Mouse (Mus musculus) lung, postnatal 0 days (tissue): ENCODE measurements at regions not wholly inside any gene's neighbourhood (a gene's known extent, or its start where the extent isn't known, plus 50 kb on each side); places are given as distances from the start of the nearest gene placed in this dataset.
"Not testable (repeated sequence)": the region's sequence is repeated elsewhere in the genome, so short reads cannot be mapped to it uniquely, and the experiment has no call there.

Source experiments
- ATAC-seq: fragments of 200-750 bp; cut with Nextera tagmentation; 2 replicates; pipeline ENCODE4 v1.8.0; 2017; ENCODE audit warnings: moderate library complexity
- DNase-seq: peaks from one replicate; pipeline ENCODE4 v3.0.0-alpha.2; 2016; ENCODE audit warnings: low spot score
- H3K27ac ChIP-seq: fragments of 300-500 bp; sonication (generic); 2 replicates; pipeline ENCODE4 v1.5.1; 2014; ENCODE audit warnings: antibody characterized with exemption, mild to moderate bottlenecking, low read length, mixed read lengths
- H3K27me3 ChIP-seq: fragments of 300-500 bp; sonication (generic); replicated peaks from 2 replicates; pipeline ENCODE4 v1.6.1; 2014; ENCODE audit warnings: low read length, mixed read lengths; ENCODE audit not compliant: insufficient read depth
- H3K36me3 ChIP-seq: fragments of 300-500 bp; sonication (generic); 2 replicates; pipeline ENCODE4 v1.6.1; 2014; ENCODE audit warnings: low read length, mixed read lengths; ENCODE audit not compliant: insufficient read depth
- H3K4me1 ChIP-seq: fragments of 300-500 bp; sonication (generic); 2 replicates; pipeline ENCODE4 v1.6.1; 2014; ENCODE audit warnings: antibody characterized with exemption, low read depth, low read length, mixed read lengths; ENCODE audit not compliant: insufficient read depth
- H3K4me2 ChIP-seq: fragments of 300-500 bp; sonication (generic); replicated peaks from 2 replicates; pipeline ENCODE4 v1.6.1; 2014; ENCODE audit warnings: low read depth, mild to moderate bottlenecking, low read length, moderate library complexity, mixed read lengths
- H3K4me3 ChIP-seq: fragments of 300-500 bp; sonication (generic); 2 replicates; pipeline ENCODE4 v1.5.1; 2014; ENCODE audit warnings: low read depth, low read length
- H3K9ac ChIP-seq: fragments of 300-500 bp; sonication (generic); replicated peaks from 2 replicates; pipeline ENCODE4 v1.6.1; 2014; ENCODE audit warnings: low read depth, mild to moderate bottlenecking
- H3K9me3 ChIP-seq: fragments of 300-500 bp; sonication (generic); 2 replicates; pipeline ENCODE4 v1.6.1; 2016; ENCODE audit warnings: low read length, mixed read lengths
- CTCF ChIP-seq: IDR thresholded peaks from 2 replicates; pipeline ENCODE4 v1.5.1; 2016; ENCODE audit warnings: antibody characterized with exemption, mild to moderate bottlenecking
- EP300 ChIP-seq: IDR thresholded peaks from 2 replicates; pipeline ENCODE4 v1.6.1; 2016; ENCODE audit warnings: antibody characterized with exemption, mild to moderate bottlenecking, control low read depth
- WGBS: fragments of 180-500 bp; shearing (Covaris S2); extraction: QIAGEN DNeasy Blood & Tissue Kit; methylation state at CpG from one replicate; pipeline ENCODE4 v1.1.7; 2014; 5-methylcytosine and 5-hydroxymethylcytosine counted together

- DNase-seq (no peak), ATAC-seq (no peak)
- no peaks in the 10 kb centered on the region for H3K36me3 ChIP-seq
- no peak overlapping the region for H3K4me3 ChIP-seq
- no peaks in the 10 kb centered on the region for H3K9me3 ChIP-seq
- H3K9ac ChIP-seq, result no peak overlapping the region
- WGBS, result 41% methylated on average over 6 of the region's 6 CpGs
- H3K4me1 ChIP-seq, result no peaks in the 10 kb centered on the region
- no peak overlapping the region for H3K27ac ChIP-seq
- no peaks in the 10 kb centered on the region for H3K27me3 ChIP-seq
- TF ChIP-seq CTCF (no peak), EP300 (no peak)
- no peak overlapping the region for H3K4me2 ChIP-seq
These were observed 449.9 kb upstream of the Pdcd1 start for GRCm38 (mm10) chr1:94502066-94502861.

- no peaks in the 10 kb centered on the region for H3K27me3 ChIP-seq
- no peaks in the 10 kb centered on the region for H3K4me1 ChIP-seq
- ATAC-seq (no peak), DNase-seq (no peak)
- no peak overlapping the region for H3K27ac ChIP-seq
- H3K9me3 ChIP-seq, result no peaks in the 10 kb centered on the region
- H3K4me3 ChIP-seq, result no peak overlapping the region
- no peak overlapping the region for H3K9ac ChIP-seq
- no peak for TF ChIP-seq EP300
- no peak for TF ChIP-seq CTCF
- H3K36me3 ChIP-seq, result no peaks in the 10 kb centered on the region
- 82% methylated on average over 2 of the region's 2 CpGs for WGBS
- H3K4me2 ChIP-seq, result no peak overlapping the region
These were observed 444.6 kb upstream of the Pdcd1 start for GRCm38 (mm10) chr1:94496992-94497391.

DNA sequence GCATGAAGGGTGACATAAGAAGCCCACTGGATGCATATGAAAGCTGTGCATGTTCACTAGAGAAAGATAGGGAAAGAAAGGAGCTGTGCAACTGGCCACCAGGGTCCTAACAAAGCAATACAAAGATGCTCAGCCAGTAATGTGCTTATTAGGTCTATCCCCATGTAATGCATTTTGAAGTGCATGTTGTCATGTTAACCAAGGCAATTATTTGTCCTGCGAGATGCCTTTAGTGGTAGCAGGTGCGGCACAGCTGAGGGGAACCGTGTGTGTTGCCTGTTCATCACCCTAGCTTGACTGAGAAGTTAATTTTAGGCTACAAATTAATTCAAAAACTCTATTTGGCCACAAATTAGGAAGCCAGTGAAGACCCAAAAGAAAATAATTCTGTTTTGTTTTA, 444.0 kb upstream of the Pdcd1 start:
- Histone ChIP-seq H3K9me3 (no peaks in the 10 kb centered on the region), H3K27ac (no peak overlapping the region), H3K4me2 (no peak overlapping the region), H3K27me3 (no peaks in the 10 kb centered on the region), H3K4me1 (no peaks in the 10 kb centered on the region), H3K9ac (no peak overlapping the region), H3K36me3 (no peaks in the 10 kb centered on the region), H3K4me3 (no peak overlapping the region)
- ATAC-seq, result no peak
- no peak for DNase-seq
- TF ChIP-seq CTCF (no peak), EP300 (no peak)
- 87% methylated on average over 3 of the region's 3 CpGs for WGBS

- TF ChIP-seq EP300 (no peak), CTCF (no peak)
- H3K4me2 ChIP-seq, result no peak overlapping the region
- no peak overlapping the region for H3K4me3 ChIP-seq
- ATAC-seq, result no peak
- H3K9me3 ChIP-seq, result no peaks in the 10 kb centered on the region
- H3K27me3 ChIP-seq, result no peaks in the 10 kb centered on the region
- no peak overlapping the region for H3K9ac ChIP-seq
- WGBS, result 71% methylated on average over 3 of the region's 3 CpGs
- DNase-seq, result no peak
- no peak overlapping the region for H3K27ac ChIP-seq
- no peaks in the 10 kb centered on the region for H3K4me1 ChIP-seq
- no peaks in the 10 kb centered on the region for H3K36me3 ChIP-seq
These were observed 434.7 kb upstream of the Pdcd1 start for GRCm38 (mm10) chr1:94487062-94487461.

GRCm38 (mm10) chr1:94469834-94470233, 417.5 kb upstream of the Pdcd1 start:
- H3K9me3 ChIP-seq, result not testable (repeated sequence)
- peak; percentile 100 for ATAC-seq

GRCm38 (mm10) chr1:94423731-94424130, 371.4 kb upstream of the Pdcd1 start:
- TF ChIP-seq EP300, result no peak
- no peak for TF ChIP-seq CTCF
- H3K9me3 ChIP-seq, result no peaks in the 10 kb centered on the region
- no peaks in the 10 kb centered on the region for H3K27me3 ChIP-seq
- no peaks in the 10 kb centered on the region for H3K4me1 ChIP-seq
- 85% methylated on average over 2 of the region's 2 CpGs for WGBS
- no peak overlapping the region for H3K4me3 ChIP-seq
- H3K27ac ChIP-seq, result no peak overlapping the region
- ATAC-seq (no peak), DNase-seq (no peak)
- H3K36me3 ChIP-seq, result no peaks in the 10 kb centered on the region
- no peak overlapping the region for H3K9ac ChIP-seq
- H3K4me2 ChIP-seq, result no peak overlapping the region

More at GRCm38 (mm10) chr1:94469834-94470233, 417.5 kb upstream of the Pdcd1 start:
- WGBS, result 95% methylated on average over 18 of the region's 18 CpGs
- not testable (repeated sequence) for H3K4me3 ChIP-seq, H3K4me1 ChIP-seq, H3K27me3 ChIP-seq, DNase-seq, H3K4me2 ChIP-seq, H3K36me3 ChIP-seq, H3K27ac ChIP-seq, H3K9ac ChIP-seq

DNA sequence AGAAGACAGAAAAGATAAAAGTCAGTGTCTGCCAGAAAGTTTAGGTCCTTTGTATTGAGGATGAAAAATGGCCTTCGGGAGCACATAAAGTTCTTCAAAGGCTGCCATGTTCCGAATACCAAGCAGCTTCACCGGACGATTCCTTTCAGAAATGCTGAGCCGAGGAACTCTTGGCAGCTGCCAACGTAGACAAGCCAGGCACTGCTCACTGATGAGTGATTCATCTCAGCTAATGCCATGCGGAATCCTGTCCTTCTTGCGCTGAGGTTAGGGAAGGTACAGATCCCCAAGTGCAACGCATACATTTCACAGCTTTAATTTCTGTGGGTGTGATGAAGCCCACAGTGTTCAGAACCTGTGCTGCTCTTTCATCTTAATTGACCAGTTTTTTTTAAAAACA, 360.7 kb upstream of the Pdcd1 start:
- no peaks in the 10 kb centered on the region for H3K9me3 ChIP-seq
- no peak for TF ChIP-seq CTCF
- TF ChIP-seq EP300, result no peak
- ATAC-seq (no peak), DNase-seq (no peak)
- H3K9ac ChIP-seq, result no peak overlapping the region
- no peak overlapping the region for H3K4me2 ChIP-seq
- no peak overlapping the region for H3K27ac ChIP-seq
- no peak overlapping the region for H3K4me3 ChIP-seq
- no peaks in the 10 kb centered on the region for H3K36me3 ChIP-seq
- H3K27me3 ChIP-seq, result no peaks in the 10 kb centered on the region
- 72% methylated on average over 9 of the region's 9 CpGs for WGBS
- no peaks in the 10 kb centered on the region for H3K4me1 ChIP-seq
